Mouse (Mus musculus): ENCODE measurements around the gene Zscan4-ps3.
"Not testable (repeated sequence)": the region's sequence is repeated elsewhere in the genome, so short reads cannot be mapped to it uniquely, and the experiment has no call there.

The Zscan4-ps3 gene

GRCm38 (mm10) chr7:11609008-11609407, at the start of gene Zscan4-ps3:
TSS of gene Zscan4-ps3 (plus strand) at chr7:11609308.
- not testable (repeated sequence) for H3K9me3 ChIP-seq (ENCODE audit: low read length); H3K4me1 ChIP-seq (replicated peaks; ENCODE audit: low read depth, low read length); H3K36me3 ChIP-seq (ENCODE audit: insufficient read depth, low read length); H3K27me3 ChIP-seq (ENCODE audit: insufficient read depth, low read length); H3K4me3 ChIP-seq (replicated peaks; ENCODE audit: low read length)

DNA sequence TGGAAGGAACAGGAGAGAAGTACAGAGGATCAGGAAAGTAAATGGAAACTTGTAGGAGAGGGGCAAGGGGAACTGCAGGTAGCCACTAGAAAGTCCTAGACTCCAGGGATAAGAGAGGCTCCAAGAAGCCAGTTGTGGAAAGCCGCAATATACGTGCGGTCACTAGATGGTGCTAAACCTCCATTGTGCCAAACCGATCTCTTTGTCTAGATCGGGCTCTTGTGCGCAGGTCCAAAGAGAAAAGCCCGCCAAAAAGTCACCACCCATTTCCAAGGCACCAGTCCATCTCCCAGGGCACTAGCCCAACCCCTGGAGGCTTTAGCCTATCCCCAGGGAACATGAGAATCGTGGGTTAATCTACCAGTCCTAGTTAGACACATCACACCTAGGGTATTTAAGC, 8.0 kb downstream of the Zscan4-ps3 start:
- H3K4me1 ChIP-seq (replicated peaks; ENCODE audit: low read depth, low read length); H3K9me3 ChIP-seq (ENCODE audit: low read length); H3K36me3 ChIP-seq (ENCODE audit: insufficient read depth, low read length); H3K4me3 ChIP-seq (replicated peaks; ENCODE audit: low read length); H3K27me3 ChIP-seq (ENCODE audit: insufficient read depth, low read length): not testable (repeated sequence)
- TF ChIP-seq CTCF (conservative IDR thresholded peaks at IDR 0.05; ENCODE audit: low read length), result peak; percentile 60

Data from E14TG2a.4 (cell line).